Mouse (Mus musculus): ENCODE data around the gene Nt5c3b. TPM values are rescaled to one million over a fixed set of nuclear protein-coding genes. Genes with fewer than 3 reads are reported as not detected.

Nt5c3b gene
- polyA plus RNA-seq, 1 experiment from 2014 or later: 122 TPM

Small RNAs within 50 kb of the gene (microRNA-seq; reads per million reads assigned to microRNA genes)
- gene Gm27374 (not detected), gene Mir7116 (0.69 reads per million)

Other genes starting within 250 kb of the Nt5c3b start
- not detected in 2 replicates for gene Krt9, start 248.6 kb downstream of the Nt5c3b start, polyA plus RNA-seq (2015; fragmentation: Nextera tagmentation; extraction: Ambion mirVana)
- gene Krt14, start 234.3 kb downstream of the Nt5c3b start, polyA plus RNA-seq (2015; fragmentation: Nextera tagmentation; extraction: Ambion mirVana): 0.19 and 0.28 TPM in 2 replicates
- not detected in 2 replicates for gene Krt16, start 192.9 kb downstream of the Nt5c3b start, polyA plus RNA-seq (2015; fragmentation: Nextera tagmentation; extraction: Ambion mirVana)
- gene Krt17, start 180.8 kb downstream of the Nt5c3b start, polyA plus RNA-seq (2015; fragmentation: Nextera tagmentation; extraction: Ambion mirVana): 0.50 TPM in 1 of 2 replicates, not detected in the other
- gene Krt42, start 171.9 kb downstream of the Nt5c3b start, polyA plus RNA-seq (2015; fragmentation: Nextera tagmentation; extraction: Ambion mirVana): 0.20 TPM in 1 of 2 replicates, not detected in the other
- 1,185 and 1,247 TPM in 2 replicates for gene Eif1, start 121.9 kb downstream of the Nt5c3b start, polyA plus RNA-seq (2015; fragmentation: Nextera tagmentation; extraction: Ambion mirVana)
- gene Gast, start 107.4 kb downstream of the Nt5c3b start, polyA plus RNA-seq (2015; fragmentation: Nextera tagmentation; extraction: Ambion mirVana): 0.46 and 1.6 TPM in 2 replicates
- 417 and 440 TPM in 2 replicates for gene Hap1, start 85.7 kb downstream of the Nt5c3b start, polyA plus RNA-seq (2015; fragmentation: Nextera tagmentation; extraction: Ambion mirVana)
- gene Jup, start 44.0 kb downstream of the Nt5c3b start, polyA plus RNA-seq (2015; fragmentation: Nextera tagmentation; extraction: Ambion mirVana): 99.7 and 109 TPM in 2 replicates
- 20.7 and 20.8 TPM in 2 replicates for gene P3h4, start 27.0 kb downstream of the Nt5c3b start, polyA plus RNA-seq (2015; fragmentation: Nextera tagmentation; extraction: Ambion mirVana)
- 19.3 and 19.6 TPM in 2 replicates for gene Fkbp10, start 26.1 kb downstream of the Nt5c3b start, polyA plus RNA-seq (2015; fragmentation: Nextera tagmentation; extraction: Ambion mirVana)
- gene Klhl10, start 109 bp upstream of the Nt5c3b start, polyA plus RNA-seq (2015; fragmentation: Nextera tagmentation; extraction: Ambion mirVana): 0.70 and 0.73 TPM in 2 replicates
- 10.3 and 11.0 TPM in 2 replicates for gene Klhl11, start 30.9 kb upstream of the Nt5c3b start, polyA plus RNA-seq (2015; fragmentation: Nextera tagmentation; extraction: Ambion mirVana)
- gene Acly, start 86.2 kb upstream of the Nt5c3b start, polyA plus RNA-seq (2015; fragmentation: Nextera tagmentation; extraction: Ambion mirVana): 218 and 229 TPM in 2 replicates
- 2.9 and 3.5 TPM in 2 replicates for gene Ttc25, start 103.8 kb upstream of the Nt5c3b start, polyA plus RNA-seq (2015; fragmentation: Nextera tagmentation; extraction: Ambion mirVana)
- gene Cnp, start 133.1 kb upstream of the Nt5c3b start, polyA plus RNA-seq (2015; fragmentation: Nextera tagmentation; extraction: Ambion mirVana): 46.5 and 57.8 TPM in 2 replicates
- 97.7 TPM in 2 replicates for gene Nkiras2, start 177.4 kb upstream of the Nt5c3b start, polyA plus RNA-seq (2015; fragmentation: Nextera tagmentation; extraction: Ambion mirVana)
- 289 and 327 TPM in 2 replicates for gene Dnajc7, start 178.4 kb upstream of the Nt5c3b start, polyA plus RNA-seq (2015; fragmentation: Nextera tagmentation; extraction: Ambion mirVana)